ENCODE assay signal across 17 mouse cellular contexts in the genomic region with DNA sequence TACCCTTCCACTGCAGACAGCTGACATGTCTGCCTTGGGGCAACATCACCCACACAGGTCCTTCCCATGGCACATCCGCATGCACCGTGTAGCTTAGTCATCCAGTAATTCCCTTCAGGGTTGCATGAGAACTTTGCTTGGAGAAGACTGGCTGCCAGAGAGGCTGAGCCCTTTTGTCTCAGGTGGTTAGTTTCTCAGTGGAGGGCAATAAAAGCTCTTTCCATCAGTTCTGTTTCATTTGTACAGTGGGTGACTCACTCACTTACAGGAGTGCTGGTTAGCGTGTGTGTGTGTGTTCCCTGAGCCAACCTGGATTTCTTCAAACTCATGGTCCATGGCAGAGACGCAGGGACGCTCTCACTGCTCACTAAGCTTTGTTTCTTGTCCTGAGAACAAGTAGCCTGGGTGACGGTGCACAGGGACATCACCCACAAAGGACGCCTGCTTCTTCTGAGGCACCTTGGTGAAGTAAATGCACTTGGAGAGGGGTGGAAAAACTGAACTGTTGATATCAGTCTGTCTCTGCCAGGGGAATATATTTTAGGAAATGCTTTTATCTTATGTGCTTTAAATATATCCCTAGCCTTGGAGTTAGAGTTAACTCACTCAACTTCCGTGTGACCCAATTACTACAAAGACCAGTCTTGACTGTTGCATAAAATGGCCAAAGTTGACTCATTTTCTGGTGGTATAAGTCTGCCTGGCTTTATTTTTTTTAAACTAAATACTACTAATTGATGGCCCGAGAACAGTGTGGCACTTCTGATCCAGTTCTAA.
DNase-seq lines count a peak whose midpoint lies in the region; ATAC-seq and TF ChIP-seq lines count a peak whose summit lies in the region.
"Had no signal": no experiment of that assay in that cellular context is flagged by ENCODE, and none has a peak within 500 bp of the region (broad histone marks: within the 10 kb centered on the region; RNA-seq: fewer than 3 reads in every experiment).

No protein-coding gene starts in this region.

- H3K4me1 ChIP-seq in heart, postnatal 0 days (ENCODE audit: control insufficient read depth, insufficient read depth), result peaks cover 46% of the 10 kb centered on the region
- H3K4me1 ChIP-seq in embryonic facial prominence, embryonic 13.5 days, result peaks cover 37% of the 10 kb centered on the region
- peaks cover 13% of the 10 kb centered on the region; the same call in 1 of the 2 replicates for H3K4me1 ChIP-seq in limb, embryonic 15.5 days

- no peak for TF ChIP-seq CTCF in heart, postnatal 0 days (IDR thresholded peaks at IDR 0.05; ENCODE audit: low read depth)

- no peaks in the 10 kb centered on the region for H3K36me3 ChIP-seq in heart, postnatal 0 days (replicated peaks; ENCODE audit: control insufficient read depth, insufficient read depth, low read length)
- no peaks in the 10 kb centered on the region for H3K36me3 ChIP-seq in embryonic facial prominence, embryonic 13.5 days
- H3K36me3 ChIP-seq in limb, embryonic 15.5 days, result no peaks in the 10 kb centered on the region

- DNase-seq in frontal cortex, postnatal 10 days (ENCODE audit: low spot score in 2 of 2), result no peak
- DNase-seq in heart, postnatal 0 days (ENCODE audit: low spot score), result no peak
- no peak for DNase-seq in heart, postnatal 36 days
- no peak for DNase-seq in layer of hippocampus, adult 18-20 months (ENCODE audit: low spot score in 2 of 2)
- no peak for DNase-seq in urinary bladder, adult 2 months (ENCODE audit: low spot score)
- DNase-seq: adrenal gland, adult 8-10 months; cerebellum, adult 11-12 months; cerebellum, postnatal 36 days; gastrocnemius, postnatal 36 days; kidney, postnatal 14 days; liver; lung, adult 18-20 months; lung, postnatal 36 days; thymus, postnatal 4 days had no signal

- H3K9ac ChIP-seq in heart, postnatal 0 days (replicated peaks; ENCODE audit: low read depth, low read length), result no peak overlapping the region
- 0 out of 2 replicates have a peak overlapping the region, but pooled peaks have one; percentile 6 for H3K9ac ChIP-seq in embryonic facial prominence, embryonic 13.5 days
- no peak overlapping the region for H3K9ac ChIP-seq in limb, embryonic 15.5 days

- no peak overlapping the region for H3K4me3 ChIP-seq in heart, postnatal 0 days (ENCODE audit: low read depth, low read length)
- no peak overlapping the region for H3K4me3 ChIP-seq in embryonic facial prominence, embryonic 13.5 days
- no peak overlapping the region for H3K4me3 ChIP-seq in limb, embryonic 15.5 days

- intact Hi-C loops in heart, postnatal 36 days (cut with DNase I), result no loop called here

- no peak for TF ChIP-seq EP300 in heart, postnatal 0 days (IDR thresholded peaks at IDR 0.05; ENCODE audit: low read depth)

- H3K9me3 ChIP-seq in heart, postnatal 0 days (replicated peaks; ENCODE audit: control insufficient read depth, low read length), result no peaks in the 10 kb centered on the region
- no peaks in the 10 kb centered on the region for H3K9me3 ChIP-seq in embryonic facial prominence, embryonic 13.5 days
- no peaks in the 10 kb centered on the region for H3K9me3 ChIP-seq in limb, embryonic 15.5 days

- H3K27ac ChIP-seq in heart, postnatal 0 days (ENCODE audit: low read depth), result no peak overlapping the region
- no peak overlapping the region for H3K27ac ChIP-seq in embryonic facial prominence, embryonic 13.5 days
- H3K27ac ChIP-seq in limb, embryonic 15.5 days, result 0 out of 2 replicates have a peak overlapping the region, but pooled peaks have one; percentile 18

- WGBS in heart, postnatal 0 days, result 48% methylated on average over 9 of the region's 9 CpGs
- 88% methylated on average over 9 of the region's 9 CpGs for WGBS in embryonic facial prominence, embryonic 13.5 days
- WGBS in limb, embryonic 15.5 days, result 74% methylated on average over 9 of the region's 9 CpGs

- no peaks in the 10 kb centered on the region for H3K27me3 ChIP-seq in heart, postnatal 0 days (ENCODE audit: control insufficient read depth, insufficient read depth, low read length)
- no peaks in the 10 kb centered on the region for H3K27me3 ChIP-seq in embryonic facial prominence, embryonic 13.5 days
- no peaks in the 10 kb centered on the region for H3K27me3 ChIP-seq in limb, embryonic 15.5 days

- no peak overlapping the region for H3K4me2 ChIP-seq in heart, postnatal 0 days (ENCODE audit: low read depth, low read length)
- no peak overlapping the region for H3K4me2 ChIP-seq in embryonic facial prominence, embryonic 13.5 days
- no peak overlapping the region for H3K4me2 ChIP-seq in limb, embryonic 15.5 days

- peak; percentile 66 for ATAC-seq in frontal cortex, adult (ENCODE audit: low TSS enrichment)
- ATAC-seq in heart, postnatal 0 days (ENCODE audit: insufficient read depth, low read depth), result peak; percentile 28
- ATAC-seq in embryonic facial prominence, embryonic 13.5 days (ENCODE audit: insufficient number of reproducible peaks, insufficient read depth, low FRiP score, low TSS enrichment, low read depth), result no peak
- no peak for ATAC-seq in limb, embryonic 15.5 days (ENCODE audit: insufficient number of reproducible peaks, low FRiP score, low TSS enrichment, low read depth)

Comparison
In these comparisons a context has a peak if more than half of its experiments do, and no peak if none do; other contexts are left out.
1. ATAC-seq: peak in frontal cortex, adult (single experiment) and heart, postnatal 0 days (single experiment); none in embryonic facial prominence, embryonic 13.5 days (single experiment) and limb, embryonic 15.5 days (single experiment).